Mouse (Mus musculus) hematopoietic stem cell, adult 5-6 weeks (primary cell): ENCODE data around the gene Fzd2. TPM values are rescaled to one million over a fixed set of nuclear protein-coding genes. Genes with fewer than 3 reads are reported as not detected.
"Not testable (repeated sequence)": the region's sequence is repeated elsewhere in the genome, so short reads cannot be mapped to it uniquely, and the experiment has no call there.

Experiments
- ATAC-seq, 2 experiments: fragments of 125-278 bp in 1 of 2; replicated peaks in 1 of 2; 2 replicates each; pipeline ENCODE4 v1.8.0; 2016 to 2017; ENCODE audit warnings: inconsistent platforms in 2 of 2, mild to moderate bottlenecking in 2 of 2, moderate number of reproducible peaks in 2 of 2, low read depth in 1 of 2, moderate TSS enrichment in 1 of 2; ENCODE audit not compliant: low FRiP score in 2 of 2, poor library complexity in 2 of 2, severe bottlenecking in 2 of 2, insufficient read depth in 1 of 2, low TSS enrichment in 1 of 2
- total RNA-seq: library from RNA; stranded (forward); fragments of 172-1452, 232-1000 nt; gene quantifications from 2 replicates; pipeline ENCODE4 v1.2.3, GENCODE M21; 2017

The Fzd2 gene
- total RNA-seq, 1 experiment from 2014 or later, result not detected

DNA sequence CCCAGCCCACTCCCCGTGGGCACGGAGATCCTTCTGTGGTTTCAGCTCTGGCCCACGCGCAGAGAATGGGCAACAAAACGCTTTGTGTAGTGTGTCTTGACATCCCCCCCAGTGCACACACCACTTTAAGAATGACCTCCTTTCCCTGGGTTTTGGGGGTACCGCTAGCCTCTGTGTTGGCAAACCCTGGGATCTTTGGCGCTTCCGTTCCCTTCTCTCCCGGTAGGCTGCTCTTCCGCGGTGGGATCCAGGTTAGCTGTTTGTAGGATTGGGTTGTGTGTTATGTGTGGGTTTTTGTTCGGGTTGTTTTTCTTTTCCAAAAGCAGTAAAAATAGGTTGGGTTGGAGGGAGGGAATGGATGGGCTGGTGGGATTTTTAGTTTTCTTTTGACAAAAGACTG, 3.0 kb downstream of the Fzd2 start:
- ATAC-seq, result not testable (repeated sequence)

DNA sequence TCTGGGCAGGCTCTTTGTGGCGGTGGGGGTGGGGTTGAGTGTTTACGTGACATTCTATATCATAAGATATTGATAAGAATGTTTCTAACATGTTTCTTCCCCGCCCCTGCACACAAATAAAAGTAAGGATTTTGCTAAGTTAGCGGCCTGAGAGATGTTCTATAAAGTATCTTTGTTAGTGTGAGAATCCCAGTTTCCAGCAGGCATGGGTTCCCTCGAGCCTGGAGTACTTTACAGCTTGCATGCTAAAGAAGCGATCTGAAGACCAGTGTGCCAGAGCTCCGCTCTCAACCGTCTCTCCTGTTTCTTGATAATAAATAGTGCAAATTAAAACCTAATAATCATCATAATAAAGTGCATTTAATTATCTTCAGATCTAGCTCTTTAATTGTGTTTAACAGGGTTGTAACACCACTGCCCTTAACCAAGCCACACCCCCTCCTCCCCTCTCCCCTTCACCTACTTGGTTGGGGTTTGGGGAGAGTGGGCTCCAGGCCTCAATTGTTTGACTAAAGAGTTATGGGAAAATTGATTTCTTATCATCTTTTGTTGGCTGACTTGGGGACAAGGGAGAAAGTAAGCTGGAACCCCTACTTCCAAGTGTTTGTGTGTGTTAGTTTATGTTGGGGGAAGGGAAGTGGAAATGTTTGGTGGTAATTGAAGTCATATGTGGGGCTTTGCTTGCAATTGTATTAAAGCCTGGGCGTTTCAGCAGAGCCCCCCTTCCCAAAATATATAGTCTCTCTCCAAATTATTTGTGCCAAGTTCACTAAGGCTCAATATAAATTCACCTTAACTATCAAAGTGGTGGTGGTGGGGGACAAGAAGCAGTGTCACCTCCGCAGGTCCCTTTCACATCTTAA, 3.7 kb downstream of the Fzd2 start:
- ATAC-seq, result no peak

DNA sequence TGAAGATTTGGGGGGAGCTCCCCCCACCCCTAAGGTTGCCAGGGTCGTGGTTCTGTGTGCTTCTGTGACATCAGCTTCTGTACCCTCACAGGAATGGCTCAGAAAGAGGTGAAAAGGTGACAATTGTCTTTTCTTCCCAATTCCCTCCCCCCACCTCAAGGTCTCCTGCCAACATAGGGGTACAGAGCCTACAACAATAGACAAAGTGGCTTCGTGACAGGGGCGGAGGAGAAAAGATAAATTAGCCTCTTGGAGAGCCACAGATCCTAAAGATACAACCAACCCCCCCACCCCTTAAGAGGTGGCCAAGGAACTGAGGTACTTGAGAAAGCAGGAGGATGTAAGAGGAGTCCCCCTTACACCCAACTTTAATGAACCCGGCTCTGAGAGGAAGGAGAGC, 4.5 kb downstream of the Fzd2 start:
- ATAC-seq, result no peak

DNA sequence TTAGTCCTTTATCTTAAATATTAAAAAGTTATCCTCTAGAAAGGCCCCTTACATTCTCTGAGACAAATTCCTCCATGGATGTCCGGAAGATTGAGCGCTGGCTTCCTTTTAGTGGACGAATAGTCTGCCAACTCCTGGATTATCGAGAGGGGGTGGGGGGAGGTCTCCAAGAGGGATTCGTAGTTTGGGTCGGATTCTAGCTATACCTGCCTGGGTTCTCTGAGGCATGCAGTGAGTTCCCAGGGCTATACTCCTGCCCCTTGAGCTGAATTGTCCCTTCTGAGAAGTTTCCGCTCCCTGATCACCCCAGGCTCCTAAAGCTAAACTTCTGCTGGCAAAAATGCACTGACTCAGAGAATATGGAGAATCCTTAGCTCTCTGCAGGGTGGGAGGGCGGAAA, 5.3 kb downstream of the Fzd2 start:
- no peak for ATAC-seq

DNA sequence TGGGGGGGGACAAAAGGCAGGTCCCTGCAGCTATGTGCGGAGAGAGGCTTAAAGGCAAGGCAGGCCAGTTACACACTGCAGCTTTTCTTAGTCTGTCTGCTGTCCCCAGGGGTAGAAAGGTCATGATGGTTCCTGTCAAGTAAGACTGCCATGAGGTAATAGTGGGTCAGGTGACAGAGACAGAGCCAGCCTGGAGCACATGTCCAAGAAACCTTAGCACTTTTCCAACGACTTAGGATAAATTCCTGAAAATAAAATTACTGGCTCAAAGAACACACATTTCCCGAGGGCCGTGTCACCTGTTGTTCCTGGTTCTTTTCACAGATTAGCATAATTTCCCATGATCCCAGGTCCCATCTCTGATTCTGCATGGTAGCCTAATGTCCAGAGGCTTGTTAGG, 6.1 kb downstream of the Fzd2 start:
- no peak for ATAC-seq

DNA sequence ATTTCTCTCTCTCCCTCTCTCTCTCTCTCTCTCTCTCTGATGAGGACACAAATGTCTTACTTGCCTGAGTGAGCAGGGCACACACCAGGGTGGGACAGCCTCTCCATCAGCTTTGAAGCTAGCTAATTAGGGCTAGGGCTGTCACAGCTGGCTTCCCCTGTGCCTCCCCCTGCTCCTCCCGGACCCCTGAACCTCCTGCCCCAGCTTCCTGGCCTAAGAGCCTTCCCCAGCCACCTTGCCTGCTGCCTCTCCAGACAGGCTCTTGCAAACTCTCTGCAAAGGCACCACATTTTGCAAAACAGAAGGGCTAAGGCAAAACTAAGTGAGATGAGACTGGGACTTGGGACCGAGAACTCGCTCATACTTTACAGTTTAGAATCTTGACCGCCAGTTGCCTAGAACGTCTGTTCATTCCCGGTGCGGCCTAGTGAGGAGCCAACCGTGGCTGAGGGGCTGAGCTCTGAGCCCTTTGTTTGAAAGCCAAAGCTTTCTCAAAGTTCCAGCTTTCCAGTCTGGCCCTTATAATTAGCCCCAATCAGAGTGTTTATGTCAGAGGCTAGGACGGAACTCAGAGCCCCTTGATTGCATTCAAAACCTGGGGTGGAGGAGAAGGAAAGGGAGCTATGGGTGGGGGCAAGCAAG, 6.6 kb downstream of the Fzd2 start:
- ATAC-seq, result no peak

DNA sequence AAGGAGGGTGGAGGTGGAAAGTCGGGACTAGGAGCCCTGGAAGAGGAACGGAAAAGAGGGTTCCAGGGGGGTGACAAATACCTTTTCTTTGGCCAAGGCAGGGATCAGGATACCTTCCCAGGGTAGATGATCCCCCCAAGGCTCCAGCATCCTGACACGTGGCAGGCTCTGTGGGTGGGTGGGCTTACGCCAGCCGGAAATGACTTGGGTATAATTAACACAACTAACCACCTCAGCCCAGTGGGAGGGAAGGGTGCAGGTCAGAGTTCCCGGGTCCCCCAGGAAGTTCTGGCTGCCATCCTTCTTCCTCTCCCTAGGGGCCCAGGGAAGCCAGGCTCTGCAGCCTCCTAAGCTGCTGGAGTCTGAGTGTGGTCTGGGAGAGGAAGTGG, 7.1 kb downstream of the Fzd2 start:
- peak in 1 of 2 experiments; percentile 48; a peak in 1 of 4 replicates for ATAC-seq

DNA sequence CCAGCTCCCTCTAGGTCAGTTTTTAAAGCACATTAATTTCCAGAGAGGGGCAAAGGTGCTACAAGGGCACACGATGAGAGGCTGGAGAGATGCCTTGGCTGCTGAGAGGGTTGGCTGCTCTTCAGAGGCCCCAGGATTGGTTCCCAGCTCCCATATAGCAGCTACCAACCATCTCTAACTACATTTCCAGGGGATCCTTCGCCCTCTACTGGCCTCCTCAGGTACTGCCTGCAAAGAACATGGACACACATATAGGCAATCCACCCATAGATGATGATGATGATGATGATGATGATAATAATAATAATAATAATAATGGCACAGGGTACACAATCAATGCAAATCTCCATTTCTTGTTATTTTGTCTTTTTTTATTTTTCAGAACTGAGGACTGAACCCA, 15.3 kb downstream of the Fzd2 start:
- no peak for ATAC-seq

DNA sequence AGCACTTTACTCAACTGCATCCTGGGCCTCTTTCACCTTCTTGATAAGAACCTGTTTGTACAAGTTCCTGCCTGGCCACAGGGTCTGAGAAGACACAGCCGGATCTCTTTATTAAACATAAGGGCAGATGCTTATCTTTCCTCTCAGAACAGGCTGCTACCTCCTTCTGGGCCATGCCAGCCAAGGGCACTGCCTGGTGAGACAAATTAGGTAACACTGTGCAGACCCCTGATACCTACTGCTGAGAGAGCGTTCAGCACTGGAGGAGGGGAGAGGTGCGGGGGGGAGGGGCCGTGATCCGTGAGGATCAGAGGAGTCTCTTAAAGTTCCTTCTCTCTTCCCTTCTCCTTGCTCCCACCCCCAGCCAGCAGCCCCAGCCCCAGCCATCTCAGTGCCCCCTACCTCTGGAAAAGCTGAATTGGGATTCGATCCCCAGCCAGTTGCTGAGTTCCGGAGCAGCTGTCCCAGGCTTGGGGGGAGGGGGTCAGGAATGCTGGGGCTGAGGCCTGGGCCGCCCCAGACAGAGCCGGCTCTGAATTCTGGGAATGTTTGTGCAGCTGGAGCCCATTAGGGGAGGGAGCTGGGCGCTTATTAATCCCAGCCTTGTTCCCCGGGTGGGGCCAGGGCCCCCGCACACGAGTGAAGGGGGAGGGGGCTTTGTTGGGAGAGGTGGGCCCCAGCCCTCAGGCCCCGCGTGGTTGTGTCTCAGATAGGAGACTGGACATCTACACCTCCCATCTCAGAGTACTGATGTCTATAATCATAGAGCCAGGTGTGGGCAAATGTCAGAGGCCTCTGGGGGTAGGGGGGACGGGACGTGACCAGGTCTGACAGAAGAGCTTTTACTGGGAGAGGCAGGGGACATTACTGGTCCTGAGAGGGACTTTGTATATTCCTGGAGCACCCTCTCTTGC, 19.9 kb downstream of the Fzd2 start:
- ATAC-seq, result no peak

DNA sequence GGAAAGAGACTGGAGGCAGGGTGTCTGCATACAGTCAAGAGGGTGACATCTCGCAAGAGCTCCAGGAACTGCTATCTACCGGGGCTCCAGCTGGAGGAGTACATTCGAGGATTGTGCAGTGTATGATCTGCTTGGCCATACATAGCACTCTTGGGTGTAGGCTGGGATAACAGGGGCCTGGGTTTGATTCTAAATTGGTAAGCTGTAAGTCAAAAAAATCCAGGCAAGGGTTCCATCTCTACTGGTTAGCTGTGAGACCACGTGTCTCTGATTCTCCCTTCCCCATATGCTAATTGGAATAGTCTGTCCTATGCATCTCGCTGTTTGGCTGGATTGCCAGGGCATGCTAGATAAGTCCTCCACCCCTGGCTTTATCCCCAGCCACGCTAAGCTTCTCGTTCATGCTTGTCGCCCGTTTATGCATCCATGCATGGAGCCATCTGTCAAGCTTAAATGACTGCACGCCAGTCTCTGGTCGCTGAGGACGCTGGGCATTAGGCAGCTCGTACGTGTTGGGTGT, 20.8 kb downstream of the Fzd2 start:
- no peak for ATAC-seq

DNA sequence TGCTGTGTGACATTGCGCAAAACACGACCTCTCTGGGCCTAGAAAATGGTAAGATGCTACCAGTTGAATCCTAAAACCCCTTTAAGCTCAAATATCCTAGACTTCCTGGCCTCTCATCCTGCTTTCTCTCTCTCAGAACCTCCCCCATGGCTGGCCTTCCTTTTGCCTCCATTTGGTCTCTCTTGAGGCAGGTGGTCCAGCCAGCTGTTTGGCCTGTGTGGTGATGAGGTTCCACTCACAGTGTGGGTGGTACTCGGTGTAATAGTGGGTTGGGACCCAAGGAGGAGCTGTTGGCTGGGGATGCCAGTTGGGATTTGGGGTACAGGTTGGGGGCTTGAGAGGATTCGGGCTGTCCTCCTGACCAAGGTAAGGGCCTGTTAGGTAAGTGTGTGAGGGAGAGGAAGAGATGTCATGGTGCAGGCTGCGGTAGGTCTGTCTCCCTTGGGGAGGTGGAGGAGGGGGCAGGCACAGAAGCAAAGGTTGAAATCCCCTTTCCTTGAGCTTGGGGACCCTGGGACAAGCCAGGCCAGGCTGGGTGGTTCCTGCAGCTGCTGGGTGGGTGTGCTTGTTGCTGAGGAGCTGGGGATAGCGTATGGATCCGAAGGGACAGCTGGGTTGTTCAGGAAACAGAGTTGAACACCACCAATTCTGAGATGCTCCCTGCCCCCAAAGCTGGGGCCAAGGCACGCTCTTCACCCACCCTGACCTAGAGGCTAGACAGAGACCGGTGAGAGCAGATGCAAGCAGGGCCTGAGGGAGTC, 23.2 kb downstream of the Fzd2 start:
- no peak for ATAC-seq

DNA sequence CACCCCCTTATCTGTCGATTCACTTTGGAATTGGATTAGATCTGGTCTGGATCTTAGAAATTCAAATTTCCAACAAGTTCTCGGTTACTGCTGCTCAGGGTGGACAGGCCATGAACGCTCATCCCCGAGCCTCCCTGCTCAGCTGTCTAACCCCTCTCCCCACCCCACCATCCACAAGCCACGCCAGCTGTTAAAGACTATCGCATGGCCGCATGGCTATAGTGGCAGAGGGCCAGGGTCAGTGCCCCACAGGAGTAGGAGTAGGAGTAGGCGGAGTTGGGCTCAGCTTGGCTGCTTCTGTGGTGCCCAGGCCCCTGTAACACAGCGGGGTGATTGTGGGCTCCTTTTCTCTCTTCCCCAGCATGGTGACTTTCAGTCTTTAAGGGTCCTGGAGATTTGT, 24.3 kb downstream of the Fzd2 start:
- ATAC-seq, result no peak

DNA sequence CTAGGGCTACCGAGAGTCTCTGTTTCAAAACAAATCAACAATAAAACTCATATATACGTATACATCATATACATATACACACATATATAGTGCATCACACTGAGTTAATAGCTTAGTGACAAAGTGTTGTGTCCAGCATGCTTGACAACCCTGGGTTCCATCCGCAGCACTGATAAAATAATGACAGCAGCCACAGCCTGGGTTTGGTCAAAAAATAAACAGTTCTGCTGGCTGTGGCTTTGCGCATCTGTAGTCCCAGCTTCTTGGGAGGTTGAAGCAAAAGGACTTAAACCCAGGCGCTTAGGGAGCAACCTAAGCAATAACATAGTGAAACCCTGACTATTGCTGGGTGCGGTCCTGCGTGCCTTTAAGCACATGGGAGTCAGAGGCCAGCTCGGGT, 25.2 kb downstream of the Fzd2 start:
- no peak for ATAC-seq

DNA sequence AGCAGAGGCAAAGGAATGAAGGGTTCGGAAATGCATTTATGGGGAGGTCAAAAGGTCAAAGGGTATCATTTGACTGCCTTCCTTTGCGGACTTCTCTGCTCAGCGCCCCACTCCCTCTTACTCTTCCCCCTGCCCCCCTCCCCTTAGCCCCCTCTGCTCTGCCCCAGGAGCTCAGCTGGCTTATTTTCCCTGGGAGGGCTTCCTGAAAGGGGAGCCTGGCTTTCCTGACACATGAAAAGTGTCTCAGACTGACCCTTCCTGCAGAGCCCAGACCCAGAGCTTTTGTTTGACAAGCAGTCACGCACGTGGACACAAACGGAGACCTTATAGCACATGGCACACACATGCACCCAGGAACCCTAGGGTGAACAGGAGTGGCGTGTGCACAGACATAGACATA, 26.5 kb downstream of the Fzd2 start:
- ATAC-seq, result no peak

DNA sequence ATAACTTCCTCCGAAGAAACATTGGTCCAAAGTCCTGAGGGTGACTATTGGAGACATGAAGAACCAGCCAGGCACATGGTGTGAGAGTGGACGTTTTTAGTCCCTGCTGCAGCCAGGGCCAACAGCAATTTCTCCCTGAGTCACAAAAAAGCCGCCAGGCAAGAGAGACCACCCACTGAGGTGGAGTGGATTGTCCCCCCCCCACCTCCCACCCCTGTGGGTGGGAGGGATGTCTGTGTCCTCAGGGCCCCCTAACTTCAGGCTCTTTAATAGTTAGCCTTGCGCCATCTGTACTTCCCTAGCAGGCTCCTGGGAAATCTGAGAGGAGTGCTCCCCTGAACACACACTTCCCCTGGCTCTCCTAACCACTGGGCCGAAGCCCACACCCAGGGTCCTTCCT, 27.0 kb downstream of the Fzd2 start:
- no peak for ATAC-seq

DNA sequence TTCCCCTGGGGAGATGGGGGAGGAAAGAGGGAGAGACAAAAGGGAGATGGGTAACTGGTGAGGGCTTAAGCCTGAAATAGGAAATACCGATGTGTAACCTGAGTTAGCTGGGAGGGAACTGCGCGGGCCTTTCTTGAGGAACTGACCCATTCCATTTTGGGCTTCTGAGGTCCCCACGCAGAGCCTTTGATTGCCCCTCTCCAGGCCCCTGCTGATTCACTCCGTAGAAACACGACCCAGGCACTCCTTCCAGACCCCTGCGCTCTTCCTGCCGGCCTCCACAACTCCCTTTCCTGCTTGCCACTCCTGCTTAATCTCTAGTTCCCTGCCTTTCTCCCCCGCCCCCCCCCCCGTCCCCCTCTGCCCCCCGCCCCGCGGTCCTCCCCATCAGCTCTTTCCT, 28.5 kb downstream of the Fzd2 start:
- no peak for ATAC-seq

DNA sequence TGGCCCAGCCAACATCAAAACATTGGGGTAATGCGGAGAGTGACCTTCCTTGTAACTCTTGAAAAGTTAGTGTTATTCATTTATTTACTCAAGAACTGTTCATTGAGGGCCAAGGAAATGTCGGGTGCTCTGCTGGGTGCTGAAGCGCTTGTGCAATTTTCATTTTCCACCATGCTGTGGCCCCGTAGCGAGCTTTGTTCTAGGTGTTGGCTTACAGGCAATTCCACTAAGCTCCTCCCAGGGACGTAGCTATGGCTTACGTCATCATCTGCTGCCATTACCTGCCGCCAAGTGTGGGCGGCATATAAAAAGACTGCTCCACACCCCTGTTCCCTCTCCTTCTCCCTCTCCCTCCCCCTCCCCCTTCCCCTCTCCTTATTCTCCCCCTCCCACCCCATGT, 29.2 kb downstream of the Fzd2 start:
- peak in 1 of 2 experiments; percentile 37; a peak in 1 of 4 replicates for ATAC-seq
